Mouse (Mus musculus) heart, adult 10 weeks (tissue): ENCODE results near the gene Cbx8. TPM values are rescaled to one million over a fixed set of nuclear protein-coding genes. Genes with fewer than 3 reads are reported as not detected.

Source experiments
- polyA plus RNA-seq: library from polyadenylated mRNA; stranded (reverse); fragments of 350-450 nt; fragmentation: Illumina TruSeq; extraction: RNeasy Lipid Tissue Mini Kit (QIAGEN cat#74804); gene quantifications from one replicate; pipeline ENCODE4 v1.2.3, GENCODE M21; 2014; ENCODE audit warnings: low read depth, low replicate concordance

The Cbx8 gene
- 4.6 TPM for polyA plus RNA-seq

DNA sequence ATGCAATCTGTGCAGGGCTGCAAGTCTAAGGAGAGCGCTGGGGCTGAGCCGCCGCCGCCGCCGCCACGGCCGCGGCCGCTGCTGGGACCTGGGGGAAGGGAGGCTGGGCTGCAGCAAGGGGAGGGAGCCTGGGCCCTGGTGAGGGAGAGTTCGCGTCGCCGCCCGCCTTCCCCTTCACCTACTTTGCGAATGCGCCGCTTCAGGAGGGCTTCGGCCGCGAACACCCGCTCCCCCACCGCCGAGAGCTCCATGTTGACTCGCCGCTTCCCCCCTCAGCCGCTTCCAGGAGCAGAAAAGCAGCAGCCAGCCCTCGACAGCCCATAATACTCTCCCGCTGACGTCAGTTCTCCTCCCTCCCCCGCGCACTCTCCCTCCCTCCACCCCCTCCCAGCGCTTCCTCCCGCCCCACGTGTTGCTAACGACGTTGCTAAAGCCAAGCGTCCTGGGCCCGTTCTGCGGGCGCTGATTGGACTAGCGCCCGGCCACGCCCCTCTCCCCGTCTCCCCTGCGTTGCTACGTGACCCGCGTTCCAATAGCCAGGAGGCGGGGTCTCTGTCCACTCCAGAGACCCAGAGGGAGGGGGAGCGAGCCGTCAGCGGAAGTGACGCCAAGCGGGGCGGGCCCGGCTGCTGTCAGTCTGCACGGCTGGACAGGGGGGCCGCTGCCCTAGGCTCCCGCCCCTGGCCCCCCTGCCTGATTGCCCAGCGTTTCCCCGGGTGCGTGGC lies at the start of gene Cbx8:
Cbx8 (minus strand) TSS at position 370 of the 725 bp plus-strand sequence.

DNA sequence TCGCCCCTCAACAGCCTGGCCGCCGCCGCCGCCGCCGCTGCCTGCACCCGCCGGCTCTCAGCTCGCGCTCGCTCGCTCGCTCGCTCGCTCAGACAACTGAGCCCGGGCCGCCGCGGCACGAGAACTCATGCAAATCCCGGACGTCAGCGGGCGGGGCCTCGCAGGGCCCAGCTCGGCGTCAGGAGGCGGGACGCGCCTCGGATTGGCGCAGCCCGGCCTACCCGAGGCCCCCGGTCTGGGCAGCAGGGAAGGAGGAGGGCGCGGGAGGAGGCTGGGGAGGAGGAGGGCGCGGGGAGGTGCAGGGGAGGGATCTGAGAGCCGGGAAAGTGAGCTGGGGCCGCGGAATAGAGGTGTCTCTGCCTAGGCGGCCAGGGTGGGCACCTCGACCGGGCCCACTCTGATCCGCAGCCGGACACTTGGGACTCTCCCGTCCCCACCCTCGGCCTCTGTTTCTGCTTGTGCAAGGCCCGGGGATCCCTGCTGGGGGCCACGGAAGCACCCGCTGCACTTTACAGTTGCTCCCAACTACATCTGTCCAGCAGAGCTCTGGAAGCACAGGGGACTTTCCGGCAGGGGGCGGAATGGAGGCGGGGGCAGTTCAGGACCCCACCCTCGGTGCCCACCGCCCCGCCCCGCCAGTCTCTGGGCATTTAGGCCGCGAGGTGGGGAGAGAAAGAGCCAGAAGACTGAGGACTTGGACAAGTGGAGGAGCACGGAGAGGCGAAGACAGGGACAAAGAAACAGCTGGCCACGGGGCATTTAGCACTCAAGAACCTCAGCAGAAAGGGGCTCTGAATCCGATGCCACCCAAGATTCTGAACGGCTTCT lies 45.6 kb upstream of the Cbx8 start, which contains the start of gene Cbx4:
Cbx4 (minus strand) TSS at position 78 of the 828 bp plus-strand sequence.

DNA sequence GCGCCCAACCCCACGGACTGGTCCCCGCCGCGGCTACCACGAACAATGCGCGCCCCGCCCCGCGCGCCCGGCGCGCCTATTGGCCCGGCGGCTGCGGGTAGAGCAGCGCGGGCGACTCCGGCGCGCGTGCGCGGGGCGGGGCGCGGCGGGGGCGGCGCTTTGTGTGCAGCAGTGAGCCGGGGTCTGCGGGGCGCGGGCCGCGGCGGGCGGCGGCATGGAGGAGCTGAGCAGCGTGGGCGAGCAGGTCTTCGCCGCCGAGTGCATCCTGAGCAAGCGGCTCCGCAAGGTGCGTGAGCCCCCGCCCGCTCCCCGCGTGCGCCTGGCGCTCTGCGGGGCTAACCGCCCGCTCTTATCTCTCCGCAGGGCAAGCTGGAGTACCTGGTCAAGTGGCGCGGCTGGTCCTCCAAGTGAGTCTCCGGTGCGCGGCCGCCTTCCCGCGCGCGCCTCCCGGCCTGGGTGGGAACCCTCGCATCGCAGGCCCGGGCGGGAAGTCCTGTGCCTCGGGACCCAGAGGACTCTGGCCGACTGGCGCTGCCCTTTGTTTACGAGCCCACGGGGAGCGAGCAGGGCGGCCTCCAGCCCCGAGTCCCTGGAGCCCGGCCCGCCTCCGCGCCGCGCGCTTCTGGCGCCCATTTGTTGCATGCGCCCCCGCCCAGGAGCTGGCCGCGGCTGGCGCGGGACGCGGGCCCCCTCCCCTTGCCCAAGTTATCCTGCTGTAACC lies 17.7 kb downstream of the Cbx8 start, which contains the start of gene Cbx2:
Cbx2 (plus strand) TSS at position 68 of the 721 bp plus-strand sequence.

DNA sequence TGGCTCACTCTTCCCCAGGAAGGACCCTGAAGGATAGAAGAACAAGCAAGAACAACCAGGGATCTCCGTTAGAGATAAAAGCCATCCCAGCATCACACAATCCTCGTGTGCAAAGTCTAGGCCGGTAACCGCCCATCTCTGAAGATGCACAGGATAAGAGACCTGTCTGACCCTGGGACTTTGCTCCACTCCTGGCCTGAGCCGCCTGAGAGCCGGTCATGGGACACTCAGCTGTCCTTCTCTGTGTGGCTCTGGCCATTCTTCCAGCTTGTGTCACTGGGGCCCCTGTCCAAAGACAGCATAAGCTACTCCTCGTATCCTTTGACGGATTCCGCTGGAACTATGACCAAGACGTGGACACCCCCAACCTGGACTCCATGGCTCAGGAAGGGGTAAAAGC lies 52.8 kb downstream of the Cbx8 start, which contains the start of gene Enpp7:
Enpp7 (plus strand) TSS at position 190 of the 400 bp plus-strand sequence.

Other genes starting within 250 kb of the Cbx8 start
- gene Rbfox3, start 129.4 kb downstream of the Cbx8 start, polyA plus RNA-seq = not detected
- gene Enpp7, start 52.8 kb downstream of the Cbx8 start, polyA plus RNA-seq = not detected
- gene Cbx2, start 18.0 kb downstream of the Cbx8 start, polyA plus RNA-seq = 2.5 TPM
- gene Cbx4, start 45.3 kb upstream of the Cbx8 start, polyA plus RNA-seq = 5.9 TPM
- 40.6 TPM for gene Tbc1d16, start 187.5 kb upstream of the Cbx8 start, polyA plus RNA-seq
- 0.16 TPM for gene Ccdc40, start 187.6 kb upstream of the Cbx8 start, polyA plus RNA-seq
- gene Gaa, start 226.9 kb upstream of the Cbx8 start, polyA plus RNA-seq = 115 TPM